Comparison of ENCODE assay signal across 8 mouse cellular contexts in genomic region chr7:45538163-45539041, GRCm38 (mm10). TPM values are rescaled to one million over a fixed set of nuclear protein-coding genes. Genes with fewer than 3 reads are reported as not detected.
DNase-seq lines count a peak whose midpoint lies in the region; ATAC-seq lines count a peak whose summit lies in the region.

No protein-coding gene starts in this region.

- peak overlapping the region; percentile 46; the same call in 1 of the 2 replicates for H3K9ac ChIP-seq in intestine, embryonic 15.5 days

- peak overlapping the region; percentile 92 for H3K4me2 ChIP-seq in intestine, embryonic 15.5 days (replicated peaks)

- H3K4me1 ChIP-seq in intestine, embryonic 15.5 days (replicated peaks), result peaks cover 6% of the 10 kb centered on the region
- peaks cover 22% of the 10 kb centered on the region for H3K4me1 ChIP-seq in megakaryocyte, embryonic 14.5 days

- peak; percentile 57 for DNase-seq in NIH3T3 (ENCODE audit: low read depth)
- DNase-seq in cerebellum, adult 9-10 months, result peak; percentile 84
- DNase-seq in left cerebral cortex, postnatal 36 days (ENCODE audit: low spot score in 2 of 2), result peak; percentile 63 to 66
- peak; percentile 54 for DNase-seq in right cerebral cortex, postnatal 4 days
- no peak for DNase-seq in natural killer cell, adult 2 months (ENCODE audit: low spot score in 2 of 2)

- intact Hi-C loops in left cerebral cortex, postnatal 36 days (cut with DNase I), result no loop called here

- 4% methylated on average over 29 of the region's 29 CpGs for WGBS in intestine, embryonic 15.5 days

- no peaks in the 10 kb centered on the region for H3K36me3 ChIP-seq in intestine, embryonic 15.5 days
- no peaks in the 10 kb centered on the region for H3K36me3 ChIP-seq in megakaryocyte, embryonic 14.5 days (replicated peaks; ENCODE audit: low read length)

- H3K4me3 ChIP-seq in intestine, embryonic 15.5 days (replicated peaks), result peak overlapping the region; percentile 52
- H3K4me3 ChIP-seq in megakaryocyte, embryonic 14.5 days (replicated peaks), result peak overlapping the region; percentile 86

- ATAC-seq in frontal cortex, adult (ENCODE audit: low TSS enrichment), result peak; percentile 81
- ATAC-seq in intestine, embryonic 15.5 days, result peak; percentile 89

- H3K27me3 ChIP-seq in intestine, embryonic 15.5 days (replicated peaks), result no peaks in the 10 kb centered on the region
- peaks cover 34% of the 10 kb centered on the region for H3K27me3 ChIP-seq in megakaryocyte, embryonic 14.5 days (replicated peaks)

- no peaks in the 10 kb centered on the region for H3K9me3 ChIP-seq in intestine, embryonic 15.5 days
- H3K9me3 ChIP-seq in megakaryocyte, embryonic 14.5 days, result peaks cover 4% of the 10 kb centered on the region

- H3K27ac ChIP-seq in intestine, embryonic 15.5 days, result no peak overlapping the region

RNA-seq across cellular contexts. Expression of gene Plekha4, which starts 12.3 kb away (rescaled TPM):
- polyA plus RNA-seq in intestine, embryonic 15.5 days (2015; fragmentation: Nextera tagmentation; extraction: Ambion mirVana), result 0.83 and 1.5 TPM in 2 replicates
- total RNA-seq in left cerebral cortex, postnatal 36 days (2021), result 1 to 10 TPM; 3.7 to 5.2 TPM
- polyA plus RNA-seq in megakaryocyte, embryonic 14.5 days (2012; ENCODE audit: insufficient read depth, low replicate concordance), result 2.9 and 16.4 TPM in 2 replicates

RNA-seq across cellular contexts. Expression of gene Ppp1r15a, which starts 12.3 kb away (rescaled TPM):
- 16.5 and 17.0 TPM in 2 replicates for polyA plus RNA-seq in intestine, embryonic 15.5 days (2015; fragmentation: Nextera tagmentation; extraction: Ambion mirVana)
- 10 to 100 TPM; 24.2 to 31.3 TPM for total RNA-seq in left cerebral cortex, postnatal 36 days (2021)
- 361 and 818 TPM in 2 replicates for polyA plus RNA-seq in megakaryocyte, embryonic 14.5 days (2012; ENCODE audit: insufficient read depth, low replicate concordance)

RNA-seq across cellular contexts. Expression of gene Hsd17b14, which starts 16.3 kb away (rescaled TPM):
- 2.1 and 2.8 TPM in 2 replicates for polyA plus RNA-seq in intestine, embryonic 15.5 days (2015; fragmentation: Nextera tagmentation; extraction: Ambion mirVana)
- under 1 TPM in 1 of 2 experiments, not detected in 1; 0.39 TPM for total RNA-seq in left cerebral cortex, postnatal 36 days (2021)
- 4.9 and 6.8 TPM in 2 replicates for polyA plus RNA-seq in megakaryocyte, embryonic 14.5 days (2012; ENCODE audit: insufficient read depth, low replicate concordance)

RNA-seq across cellular contexts. Expression of gene Nucb1, which starts 28.2 kb away (rescaled TPM):
- polyA plus RNA-seq in intestine, embryonic 15.5 days (2015; fragmentation: Nextera tagmentation; extraction: Ambion mirVana), result 209 and 229 TPM in 2 replicates
- total RNA-seq in left cerebral cortex, postnatal 36 days (2021), result 10 to 100 TPM; 96.8 to 98.9 TPM
- 504 and 892 TPM in 2 replicates for polyA plus RNA-seq in megakaryocyte, embryonic 14.5 days (2012; ENCODE audit: insufficient read depth, low replicate concordance)

RNA-seq across cellular contexts. Expression of gene Bcat2, which starts 31.6 kb away (rescaled TPM):
- polyA plus RNA-seq in intestine, embryonic 15.5 days (2015; fragmentation: Nextera tagmentation; extraction: Ambion mirVana), result 59.5 and 67.6 TPM in 2 replicates
- total RNA-seq in left cerebral cortex, postnatal 36 days (2021), result 10 to 100 TPM; 18.8 to 27.5 TPM
- polyA plus RNA-seq in megakaryocyte, embryonic 14.5 days (2012; ENCODE audit: insufficient read depth, low replicate concordance), result 20.6 and 56.4 TPM in 2 replicates

Comparison
In these comparisons a context has a peak if more than half of its experiments do, and no peak if none do; other contexts are left out.
1. DNase-seq: peak in NIH3T3 (single experiment), cerebellum, adult 9-10 months (single experiment), left cerebral cortex, postnatal 36 days (2 of 2) and right cerebral cortex, postnatal 4 days (single experiment); none in natural killer cell, adult 2 months (0 of 2).
2. RNA of gene Ppp1r15a, which starts 12.3 kb away (polyA plus RNA-seq): 361 to 818 TPM in megakaryocyte, embryonic 14.5 days; 16.5 to 17.0 TPM in intestine, embryonic 15.5 days; every median in the first group is over 10 times any median in the second.